Mouse (Mus musculus): ENCODE measurements around the gene Col26a1. TPM values are rescaled to one million over a fixed set of nuclear protein-coding genes. Genes with fewer than 3 reads are reported as not detected.

The Col26a1 gene
- polyA plus RNA-seq, 1 experiment: 5.6 TPM

DNA sequence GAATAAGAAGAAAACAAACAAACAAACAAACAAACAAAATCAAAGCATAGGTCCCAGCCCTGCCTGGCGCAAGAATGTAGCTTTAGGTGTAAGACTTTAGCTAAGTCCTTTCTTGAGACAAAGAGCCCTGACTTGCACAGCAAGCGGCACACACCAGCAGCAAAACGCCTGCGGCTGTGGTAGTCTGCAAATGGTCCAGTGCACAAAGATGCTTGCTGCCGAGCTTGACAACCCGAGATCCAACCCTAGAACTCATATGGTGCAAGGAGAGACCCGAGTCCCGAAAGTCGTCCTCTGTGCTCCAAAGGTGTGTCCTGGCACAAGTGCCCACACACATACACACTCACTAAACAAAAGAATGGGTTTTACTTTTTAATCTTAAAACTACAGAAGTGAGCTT is 19.7 kb downstream of the Col26a1 start:
- 56% methylated on average over 9 of the region's 9 CpGs for WGBS
- no peaks in the 10 kb centered on the region for H3K36me3 ChIP-seq (ENCODE audit: control insufficient read depth, insufficient read depth, low read length)
- H3K27ac ChIP-seq (ENCODE audit: insufficient read depth, low read depth, low read length): no peak overlapping the region
- no peak overlapping the region for H3K4me3 ChIP-seq (ENCODE audit: insufficient read depth, low read depth, low read length)
- DNase-seq: no peak
- no peaks in the 10 kb centered on the region for H3K4me1 ChIP-seq (ENCODE audit: control insufficient read depth, insufficient read depth, low read length)
- TF ChIP-seq CTCF (conservative IDR thresholded peaks at IDR 0.05; ENCODE audit: insufficient read depth, insufficient read length, low read depth, low read length) (no peak), POLR2A (IDR thresholded peaks at IDR 0.05; ENCODE audit: low read depth, low read length) (no peak)
- H3K27me3 ChIP-seq (replicated peaks; ENCODE audit: control insufficient read depth, insufficient read depth, low read length): no peaks in the 10 kb centered on the region

- Histone ChIP-seq H3K4me3 (ENCODE audit: insufficient read depth, low read depth, low read length) (no peak overlapping the region), H3K27me3 (replicated peaks; ENCODE audit: control insufficient read depth, insufficient read depth, low read length) (no peaks in the 10 kb centered on the region), H3K27ac (ENCODE audit: insufficient read depth, low read depth, low read length) (no peak overlapping the region), H3K36me3 (ENCODE audit: control insufficient read depth, insufficient read depth, low read length) (no peaks in the 10 kb centered on the region), H3K4me1 (ENCODE audit: control insufficient read depth, insufficient read depth, low read length) (no peaks in the 10 kb centered on the region)
- DNase-seq: no peak
- WGBS: 62% methylated on average over 4 of the region's 4 CpGs
- TF ChIP-seq CTCF (conservative IDR thresholded peaks at IDR 0.05; ENCODE audit: insufficient read depth, insufficient read length, low read depth, low read length): no peak
- TF ChIP-seq POLR2A (IDR thresholded peaks at IDR 0.05; ENCODE audit: low read depth, low read length): no peak
Observed at GRCm38 (mm10) chr5:136862806-136863205, 20.2 kb downstream of the Col26a1 start.

DNA sequence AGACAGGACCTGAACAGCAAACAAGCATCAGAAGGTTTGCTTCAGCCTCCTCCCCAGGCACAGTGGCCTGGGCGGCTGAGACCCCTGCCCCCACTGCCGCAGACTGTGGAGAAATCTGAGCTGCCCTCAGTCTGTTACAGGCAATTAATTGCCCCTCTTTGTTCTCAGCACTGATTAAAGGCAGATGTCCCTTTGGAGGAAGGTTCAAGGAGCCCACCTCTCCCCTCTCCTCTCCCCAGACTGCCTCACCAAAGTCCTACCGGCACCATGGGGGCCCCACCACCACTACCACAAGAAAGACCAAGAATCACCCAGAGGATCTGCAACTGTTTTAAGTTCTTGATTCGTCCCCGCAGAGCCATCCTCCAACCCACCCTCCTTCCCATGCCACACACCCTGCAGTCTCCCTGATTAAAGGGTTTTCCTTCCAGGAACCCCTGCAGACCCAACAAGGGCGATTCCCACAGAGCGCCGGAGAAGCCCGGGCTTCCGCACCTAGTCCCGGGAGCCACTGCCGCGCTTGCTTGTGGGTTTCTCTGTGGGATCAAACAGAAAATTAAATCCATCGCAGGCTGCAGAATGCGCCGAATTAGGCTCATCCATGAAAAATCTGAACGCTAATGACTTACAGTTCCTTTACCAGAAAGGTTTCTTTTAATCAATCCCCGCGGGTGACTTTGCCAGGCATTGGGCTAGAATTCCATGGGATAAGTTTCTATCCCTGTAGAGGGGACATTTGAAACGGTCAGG is 21.6 kb downstream of the Col26a1 start:
- WGBS: 27% methylated on average over 20 of the region's 20 CpGs

DNA sequence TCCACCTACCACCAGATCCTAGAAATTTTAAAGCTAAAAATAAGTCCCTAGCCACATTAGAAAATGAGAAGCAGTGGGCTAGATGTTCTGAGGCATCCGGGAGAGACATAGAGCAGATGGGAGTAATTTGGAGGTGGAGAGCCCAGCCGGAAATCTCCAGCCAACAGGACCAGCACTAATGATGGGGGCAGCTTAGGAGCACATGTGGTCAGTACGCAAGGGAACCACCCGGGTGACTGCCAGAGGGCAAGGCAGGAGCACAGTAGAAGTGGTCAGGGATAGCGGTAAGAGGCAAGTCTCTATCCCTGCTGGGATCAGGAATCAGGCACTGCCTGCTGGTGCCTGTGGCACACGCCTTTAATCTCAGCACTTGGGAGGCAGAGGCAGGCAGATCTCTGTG is 32.3 kb downstream of the Col26a1 start:
- 92% methylated on average over 6 of the region's 6 CpGs for WGBS
- H3K36me3 ChIP-seq (ENCODE audit: control insufficient read depth, insufficient read depth, low read length): no peaks in the 10 kb centered on the region
- no peak for DNase-seq
- H3K4me3 ChIP-seq (ENCODE audit: insufficient read depth, low read depth, low read length): no peak overlapping the region
- no peak overlapping the region for H3K27ac ChIP-seq (ENCODE audit: insufficient read depth, low read depth, low read length)
- no peaks in the 10 kb centered on the region for H3K27me3 ChIP-seq (replicated peaks; ENCODE audit: control insufficient read depth, insufficient read depth, low read length)
- TF ChIP-seq POLR2A (IDR thresholded peaks at IDR 0.05; ENCODE audit: low read depth, low read length) (no peak), CTCF (conservative IDR thresholded peaks at IDR 0.05; ENCODE audit: insufficient read depth, insufficient read length, low read depth, low read length) (no peak)
- no peaks in the 10 kb centered on the region for H3K4me1 ChIP-seq (ENCODE audit: control insufficient read depth, insufficient read depth, low read length)

More for the DNA sequence above, 21.6 kb downstream of the Col26a1 start:
- Histone ChIP-seq H3K27ac (ENCODE audit: insufficient read depth, low read depth, low read length) (no peak overlapping the region), H3K4me3 (ENCODE audit: insufficient read depth, low read depth, low read length) (no peak overlapping the region), H3K27me3 (replicated peaks; ENCODE audit: control insufficient read depth, insufficient read depth, low read length) (no peaks in the 10 kb centered on the region), H3K36me3 (ENCODE audit: control insufficient read depth, insufficient read depth, low read length) (no peaks in the 10 kb centered on the region), H3K4me1 (ENCODE audit: control insufficient read depth, insufficient read depth, low read length) (no peaks in the 10 kb centered on the region)
- TF ChIP-seq CTCF (conservative IDR thresholded peaks at IDR 0.05; ENCODE audit: insufficient read depth, insufficient read length, low read depth, low read length): no peak
- no peak for TF ChIP-seq POLR2A (IDR thresholded peaks at IDR 0.05; ENCODE audit: low read depth, low read length)
- DNase-seq: no peak

DNA sequence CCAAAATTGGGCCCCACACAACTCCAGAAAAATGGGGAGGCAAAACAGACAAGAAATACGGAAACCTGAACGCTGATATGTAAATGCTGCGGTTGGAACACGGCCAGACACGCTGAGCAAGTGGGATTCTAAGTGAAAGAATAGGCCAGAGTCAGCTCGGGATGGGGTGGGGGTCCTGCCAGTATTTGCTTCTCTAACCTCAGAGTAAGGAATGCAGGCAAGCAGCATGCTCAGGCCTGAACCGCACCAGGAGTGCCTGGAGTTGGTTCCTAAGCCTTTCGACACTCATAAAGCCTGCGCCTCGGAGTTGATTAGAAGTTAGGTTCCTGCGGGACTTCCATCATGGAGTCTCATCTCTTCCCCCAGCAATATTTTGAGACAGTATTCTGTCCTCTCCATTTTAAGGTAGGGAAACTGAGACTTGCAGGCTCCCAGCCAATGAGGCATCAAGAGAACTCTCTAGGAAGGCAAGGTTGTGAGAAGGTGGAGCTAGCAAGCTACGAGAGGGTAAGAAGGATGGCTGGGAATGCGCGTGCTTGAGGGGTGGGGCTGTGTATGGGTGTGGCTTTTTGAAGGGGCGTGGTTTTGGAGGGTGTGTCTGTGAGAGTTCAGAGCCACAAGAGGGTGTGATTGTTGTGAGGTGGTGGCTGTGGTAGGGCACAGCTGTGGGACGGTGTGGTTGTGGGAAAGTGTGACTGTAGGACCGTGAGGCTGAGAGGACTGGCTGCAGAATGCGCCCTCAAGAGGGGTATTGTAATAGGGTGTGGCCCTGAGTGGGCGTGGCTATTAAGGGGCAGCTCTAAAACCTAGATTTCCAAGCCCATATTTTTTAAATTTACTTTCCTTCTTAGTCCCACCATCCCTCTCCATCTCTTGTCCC is 36.4 kb downstream of the Col26a1 start:
- Histone ChIP-seq H3K27me3 (replicated peaks; ENCODE audit: control insufficient read depth, insufficient read depth, low read length) (no peaks in the 10 kb centered on the region), H3K4me3 (ENCODE audit: insufficient read depth, low read depth, low read length) (no peak overlapping the region), H3K36me3 (ENCODE audit: control insufficient read depth, insufficient read depth, low read length) (no peaks in the 10 kb centered on the region), H3K4me1 (ENCODE audit: control insufficient read depth, insufficient read depth, low read length) (no peaks in the 10 kb centered on the region), H3K27ac (ENCODE audit: insufficient read depth, low read depth, low read length) (no peak overlapping the region)
- TF ChIP-seq CTCF (conservative IDR thresholded peaks at IDR 0.05; ENCODE audit: insufficient read depth, insufficient read length, low read depth, low read length): no peak
- no peak for TF ChIP-seq POLR2A (IDR thresholded peaks at IDR 0.05; ENCODE audit: low read depth, low read length)
- no peak for DNase-seq
- 86% methylated on average over 19 of the region's 19 CpGs for WGBS

- H3K27me3 ChIP-seq (replicated peaks; ENCODE audit: control insufficient read depth, insufficient read depth, low read length): no peaks in the 10 kb centered on the region
- H3K36me3 ChIP-seq (ENCODE audit: control insufficient read depth, insufficient read depth, low read length): no peaks in the 10 kb centered on the region
- H3K27ac ChIP-seq (ENCODE audit: insufficient read depth, low read depth, low read length): no peak overlapping the region
- no peak for DNase-seq
- H3K4me3 ChIP-seq (ENCODE audit: insufficient read depth, low read depth, low read length): no peak overlapping the region
- TF ChIP-seq CTCF (conservative IDR thresholded peaks at IDR 0.05; ENCODE audit: insufficient read depth, insufficient read length, low read depth, low read length): no peak
- no peak for TF ChIP-seq POLR2A (IDR thresholded peaks at IDR 0.05; ENCODE audit: low read depth, low read length)
- no peaks in the 10 kb centered on the region for H3K4me1 ChIP-seq (ENCODE audit: control insufficient read depth, insufficient read depth, low read length)
- WGBS: 77% methylated on average over 5 of the region's 5 CpGs
Observed at GRCm38 (mm10) chr5:136843930-136844329, 39.1 kb downstream of the Col26a1 start.

GRCm38 (mm10) chr5:136840036-136840435 is 43.0 kb downstream of the Col26a1 start:
- Histone ChIP-seq H3K4me3 (ENCODE audit: insufficient read depth, low read depth, low read length) (no peak overlapping the region), H3K27ac (ENCODE audit: insufficient read depth, low read depth, low read length) (no peak overlapping the region), H3K36me3 (ENCODE audit: control insufficient read depth, insufficient read depth, low read length) (no peaks in the 10 kb centered on the region), H3K4me1 (ENCODE audit: control insufficient read depth, insufficient read depth, low read length) (no peaks in the 10 kb centered on the region), H3K27me3 (replicated peaks; ENCODE audit: control insufficient read depth, insufficient read depth, low read length) (no peaks in the 10 kb centered on the region)
- TF ChIP-seq POLR2A (IDR thresholded peaks at IDR 0.05; ENCODE audit: low read depth, low read length): no peak
- peak; percentile 92 for TF ChIP-seq CTCF (conservative IDR thresholded peaks at IDR 0.05; ENCODE audit: insufficient read depth, insufficient read length, low read depth, low read length)
- WGBS: 8% methylated on average over 8 of the region's 8 CpGs
- peak; percentile 40 for DNase-seq
